Mouse (Mus musculus) neural tube, embryonic 13.5 days (tissue): ENCODE measurements around the gene Dner. TPM values are rescaled to one million over a fixed set of nuclear protein-coding genes. Genes with fewer than 3 reads are reported as not detected.
"Not testable (repeated sequence)": the region's sequence is repeated elsewhere in the genome, so short reads cannot be mapped to it uniquely, and the experiment has no call there.

Source experiments
- ATAC-seq: fragments of 200-750 bp; cut with Nextera tagmentation; 2 replicates; pipeline ENCODE4 v1.8.0; 2017; ENCODE audit warnings: low read depth, mild to moderate bottlenecking, moderate TSS enrichment, moderate library complexity
- H3K27ac ChIP-seq: fragments of 300-500 bp; sonication (generic); replicated peaks from 2 replicates; pipeline ENCODE4 v1.5.1; 2015; ENCODE audit warnings: moderate library complexity, mild to moderate bottlenecking, inconsistent platforms
- H3K27me3 ChIP-seq: fragments of 300-500 bp; sonication (generic); 2 replicates; pipeline ENCODE4 v1.6.1; 2015; ENCODE audit warnings: mild to moderate bottlenecking, inconsistent platforms
- H3K36me3 ChIP-seq: fragments of 300-500 bp; sonication (generic); 2 replicates; pipeline ENCODE4 v1.6.1; 2015; ENCODE audit warnings: mild to moderate bottlenecking, inconsistent platforms
- H3K4me1 ChIP-seq: fragments of 300-500 bp; sonication (generic); replicated peaks from 2 replicates; pipeline ENCODE4 v1.6.1; 2015; ENCODE audit warnings: inconsistent platforms
- H3K4me2 ChIP-seq: fragments of 300-500 bp; sonication (generic); 2 replicates; pipeline ENCODE4 v1.6.1; 2015; ENCODE audit warnings: inconsistent platforms, mild to moderate bottlenecking, moderate library complexity
- H3K4me3 ChIP-seq: fragments of 300-500 bp; sonication (generic); 2 replicates; pipeline ENCODE4 v1.5.1; 2015; ENCODE audit warnings: mild to moderate bottlenecking, inconsistent platforms
- H3K9ac ChIP-seq: fragments of 300-500 bp; sonication (generic); 2 replicates; pipeline ENCODE4 v1.6.1; 2015; ENCODE audit warnings: moderate library complexity, mild to moderate bottlenecking, inconsistent platforms
- H3K9me3 ChIP-seq: fragments of 300-500 bp; sonication (generic); 2 replicates; pipeline ENCODE4 v1.6.1; 2016; ENCODE audit warnings: inconsistent platforms
- WGBS: fragments of 180-500 bp; shearing (Covaris S2); methylation state at CpG from one replicate; pipeline ENCODE4 v1.1.7; 2015; 5-methylcytosine and 5-hydroxymethylcytosine counted together
- microRNA-seq: library from miRNA; unstranded; fragments of <30 nt; microRNA quantifications from one replicate; pipeline ENCODE4, GENCODE M21; 2016
- polyA plus RNA-seq: library from polyadenylated mRNA; unstranded; fragments of >200 nt; fragmentation: Nextera tagmentation; extraction: Ambion mirVana; gene quantifications from 2 replicates; pipeline ENCODE4 v1.2.1, GENCODE M21; 2015

Dner gene
- polyA plus RNA-seq, 1 experiment from 2014 or later: 250 TPM

DNA sequence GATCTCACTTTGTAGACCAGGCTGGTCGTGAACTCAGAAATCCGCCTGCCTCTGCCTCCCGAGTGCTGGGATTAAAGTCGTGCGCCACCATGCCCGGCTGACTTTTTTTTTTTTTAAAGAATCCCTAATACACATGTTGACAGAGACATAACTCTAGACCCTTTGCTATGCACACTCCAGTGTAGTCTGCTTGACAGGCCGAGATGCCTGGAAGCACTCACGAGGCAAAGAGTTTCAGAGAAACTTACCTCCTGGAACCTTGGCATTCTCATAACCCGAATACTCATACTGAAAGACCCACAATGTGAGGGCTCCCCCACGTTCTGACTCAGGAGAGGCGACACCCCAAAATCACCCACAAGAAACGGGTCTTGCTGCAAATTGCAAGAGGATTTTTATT, 364.2 kb downstream of the Dner start:
- ATAC-seq, H3K4me3 ChIP-seq, H3K4me1 ChIP-seq, H3K4me2 ChIP-seq, H3K27ac ChIP-seq, H3K36me3 ChIP-seq, H3K27me3 ChIP-seq, H3K9me3 ChIP-seq, H3K9ac ChIP-seq: not testable (repeated sequence)
- WGBS: 78% methylated on average over 12 of the region's 12 CpGs

DNA sequence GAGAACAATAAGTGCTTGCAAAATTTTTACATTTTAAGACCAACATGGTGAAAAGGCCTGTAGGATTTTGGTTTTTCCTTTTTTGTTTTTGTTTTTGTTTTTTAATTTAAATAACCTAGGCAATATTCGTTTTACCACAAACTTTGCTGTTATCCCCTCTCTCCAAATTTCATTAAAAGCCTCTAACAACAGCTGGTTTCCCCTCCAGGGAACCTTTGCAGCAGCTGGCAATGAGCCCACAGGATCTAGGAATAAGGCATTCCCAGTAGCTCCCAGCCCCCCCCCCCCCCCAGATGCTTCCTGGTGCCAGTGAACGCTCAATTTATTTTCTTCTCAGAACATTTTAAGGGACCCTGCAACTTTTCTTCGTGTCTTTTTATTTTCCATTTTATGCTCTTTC, 370.7 kb downstream of the Dner start:
- H3K27me3 ChIP-seq: no peaks in the 10 kb centered on the region
- H3K4me1 ChIP-seq: peaks cover 17% of the 10 kb centered on the region
- peak overlapping the region; percentile 72 for H3K27ac ChIP-seq
- no peak overlapping the region for H3K4me3 ChIP-seq
- WGBS: 26% methylated on average over 3 of the region's 3 CpGs
- no peak overlapping the region for H3K4me2 ChIP-seq
- H3K9me3 ChIP-seq: no peaks in the 10 kb centered on the region
- peak; percentile 72; the same call in 1 of the 2 replicates for ATAC-seq
- no peak overlapping the region for H3K9ac ChIP-seq
- H3K36me3 ChIP-seq: no peaks in the 10 kb centered on the region

DNA sequence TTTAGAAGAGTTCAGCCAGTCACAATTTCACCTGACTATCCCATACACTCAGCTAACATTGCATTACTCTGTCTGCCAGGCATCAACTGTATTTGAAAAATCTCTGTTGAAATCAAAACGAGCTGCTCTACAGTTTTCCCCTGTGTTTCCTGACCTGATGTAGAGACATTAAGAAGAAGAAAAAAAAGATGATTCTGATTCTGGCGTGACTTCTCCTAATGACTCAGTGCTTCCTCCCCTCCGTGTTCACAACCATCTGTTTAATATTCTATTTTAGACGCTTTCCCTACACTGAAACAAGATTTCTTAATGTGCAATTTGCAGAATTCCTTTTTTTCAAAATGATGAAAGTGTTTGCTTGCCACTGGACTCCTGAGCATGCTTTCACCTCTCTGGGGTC, 374.7 kb downstream of the Dner start:
- Histone ChIP-seq H3K9ac (no peak overlapping the region), H3K36me3 (no peaks in the 10 kb centered on the region), H3K9me3 (no peaks in the 10 kb centered on the region), H3K4me1 (peaks cover 17% of the 10 kb centered on the region), H3K27me3 (no peaks in the 10 kb centered on the region), H3K4me2 (no peak overlapping the region), H3K27ac (no peak overlapping the region), H3K4me3 (no peak overlapping the region)
- 70% methylated on average over 4 of the region's 4 CpGs for WGBS
- ATAC-seq: no peak

Small RNA genes within 50 kb of the gene (microRNA-seq; reads per million reads assigned to microRNA genes)
- 6.8 reads per million, percentile 23 among the genes with 10 or more reads in this experiment for gene Mir5126

Other genes starting within 250 kb of the Dner start
- 4.9 and 6.1 TPM in 2 replicates for gene Fbxo36, start 143.6 kb upstream of the Dner start, polyA plus RNA-seq
- 56.2 and 60.9 TPM in 2 replicates for gene Trip12, start 144.3 kb upstream of the Dner start, polyA plus RNA-seq
- 7.5 and 8.0 TPM in 2 replicates for gene Slc16a14, start 238.9 kb upstream of the Dner start, polyA plus RNA-seq